Mouse (Mus musculus) forebrain, postnatal 0 days (tissue): ENCODE measurements at regions not wholly inside any gene's neighbourhood (a gene's known extent, or its start where the extent isn't known, plus 50 kb on each side); places are given as distances from the start of the nearest gene placed in this dataset.

ENCODE experiments used
- ATAC-seq: fragments of 200-750 bp; cut with Nextera tagmentation; 2 replicates; pipeline ENCODE4 v1.8.0; 2017; ENCODE audit warnings: mild to moderate bottlenecking, moderate library complexity
- DNase-seq: peaks from one replicate; pipeline ENCODE4 v3.0.0-alpha.2; 2015
- H3K27ac ChIP-seq: fragments of 300-500 bp; sonication (generic); 2 replicates; pipeline ENCODE4 v1.5.1; 2014; ENCODE audit warnings: low read depth, mild to moderate bottlenecking, antibody characterized with exemption, low read length, moderate library complexity, mixed read lengths
- H3K27me3 ChIP-seq: fragments of 300-500 bp; sonication (generic); 2 replicates; pipeline ENCODE4 v1.6.1; 2014; ENCODE audit warnings: mild to moderate bottlenecking, low read length, mixed read lengths; ENCODE audit not compliant: insufficient read depth
- H3K36me3 ChIP-seq: fragments of 300-500 bp; sonication (generic); 2 replicates; pipeline ENCODE4 v1.6.1; 2014; ENCODE audit warnings: mild to moderate bottlenecking, moderate library complexity; ENCODE audit not compliant: insufficient read depth
- H3K4me1 ChIP-seq: fragments of 300-500 bp; sonication (generic); 2 replicates; pipeline ENCODE4 v1.6.1; 2014; ENCODE audit warnings: antibody characterized with exemption; ENCODE audit not compliant: insufficient read depth
- H3K4me2 ChIP-seq: fragments of 300-500 bp; sonication (generic); 2 replicates; pipeline ENCODE4 v1.6.1; 2014; ENCODE audit warnings: low read depth, mild to moderate bottlenecking, moderate library complexity
- H3K4me3 ChIP-seq: fragments of 300-500 bp; sonication (generic); 2 replicates; pipeline ENCODE4 v1.5.1; 2014; ENCODE audit warnings: low read depth, low read length, mixed read lengths
- H3K9ac ChIP-seq: fragments of 300-500 bp; sonication (generic); 2 replicates; pipeline ENCODE4 v1.6.1; 2014; ENCODE audit warnings: mild to moderate bottlenecking
- H3K9me3 ChIP-seq: fragments of 300-500 bp; sonication (generic); 2 replicates; pipeline ENCODE4 v1.6.1; 2016; ENCODE audit warnings: low read length
- CTCF ChIP-seq: sonication (generic); IDR thresholded peaks from 2 replicates; pipeline ENCODE4 v1.5.1; 2016; ENCODE audit warnings: antibody characterized with exemption, control low read depth, low read depth
- WGBS: fragments of 180-500 bp; shearing (Covaris S2); extraction: QIAGEN DNeasy Blood & Tissue Kit; methylation state at CpG from one replicate; pipeline ENCODE4 v1.1.7; 2014; 5-methylcytosine and 5-hydroxymethylcytosine counted together

DNA sequence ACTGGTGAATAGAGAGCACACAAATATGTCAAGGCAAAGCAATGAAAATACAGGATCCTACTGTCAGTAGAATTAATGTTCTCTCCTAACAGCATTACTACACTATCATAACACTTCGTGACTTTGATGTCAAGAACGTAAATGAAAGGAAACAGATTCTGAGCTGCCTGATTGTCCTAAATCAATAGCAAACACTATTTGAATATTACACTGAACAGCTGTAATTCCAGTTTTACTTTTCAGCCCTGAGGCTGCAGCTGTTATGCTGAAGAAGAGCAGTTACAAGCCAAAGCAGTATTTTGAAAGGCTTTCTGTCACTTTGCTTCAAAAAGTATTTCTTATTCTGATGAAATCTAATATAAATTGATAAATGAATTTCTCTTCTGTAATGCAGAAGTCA is 828.7 kb upstream of the Adgrl2 start:
- no peak overlapping the region for H3K4me2 ChIP-seq
- H3K27me3 ChIP-seq, result no peaks in the 10 kb centered on the region
- no peak for ATAC-seq
- no peak for DNase-seq
- TF ChIP-seq CTCF, result no peak
- H3K4me1 ChIP-seq, result no peaks in the 10 kb centered on the region
- no peak overlapping the region for H3K9ac ChIP-seq
- no peaks in the 10 kb centered on the region for H3K36me3 ChIP-seq
- no peaks in the 10 kb centered on the region for H3K9me3 ChIP-seq
- no peak overlapping the region for H3K4me3 ChIP-seq
- WGBS, result 81% methylated on average over 2 of the region's 2 CpGs
- H3K27ac ChIP-seq, result no peak overlapping the region

DNA sequence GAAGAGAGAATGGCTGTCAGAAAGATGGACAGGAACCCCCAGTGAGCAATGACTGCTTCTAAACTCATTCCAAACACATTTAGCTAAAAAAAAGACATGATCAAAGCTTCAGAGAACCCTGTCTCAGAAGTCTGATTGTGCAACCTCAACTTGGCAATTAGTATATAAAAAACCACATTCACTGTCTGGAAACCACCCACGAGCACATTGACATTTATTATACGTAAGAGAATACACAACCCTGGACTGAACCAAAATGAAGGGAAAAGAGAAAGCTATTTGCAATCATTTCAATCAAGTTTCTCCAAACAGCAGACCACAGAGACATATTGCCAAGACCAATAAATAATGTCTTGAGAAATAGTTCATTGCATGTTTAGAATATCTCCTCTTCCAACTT is 820.7 kb upstream of the Adgrl2 start:
- H3K4me3 ChIP-seq, result no peak overlapping the region
- DNase-seq, result no peak
- no peak overlapping the region for H3K27ac ChIP-seq
- H3K4me1 ChIP-seq, result no peaks in the 10 kb centered on the region
- H3K36me3 ChIP-seq, result no peaks in the 10 kb centered on the region
- H3K4me2 ChIP-seq, result no peak overlapping the region
- no peaks in the 10 kb centered on the region for H3K27me3 ChIP-seq
- no peak for TF ChIP-seq CTCF
- no peak for ATAC-seq
- H3K9me3 ChIP-seq, result no peaks in the 10 kb centered on the region
- H3K9ac ChIP-seq, result no peak overlapping the region
- WGBS, result 33% methylated on average over 2 of the region's 2 CpGs

DNA sequence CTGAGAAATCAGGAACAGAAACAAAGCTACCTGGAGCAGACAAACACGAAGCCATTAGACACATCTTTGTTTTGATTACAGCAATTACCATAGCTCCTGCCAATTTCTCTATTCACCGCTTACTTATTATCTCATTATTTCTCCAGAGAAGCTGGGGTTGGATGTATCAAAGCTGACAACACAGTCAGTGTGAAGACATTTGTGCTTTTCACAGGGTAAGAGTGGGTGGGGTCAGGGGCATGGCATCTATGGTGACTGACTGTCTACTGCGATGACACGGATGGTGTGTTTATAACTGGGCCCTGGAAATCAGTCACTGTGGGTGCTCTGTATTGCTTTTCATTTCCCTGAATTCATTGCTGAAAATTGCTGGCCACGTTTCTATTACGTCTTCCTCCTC is 815.0 kb upstream of the Adgrl2 start:
- ATAC-seq (peak; percentile 51; the same call in 1 of the 2 replicates), DNase-seq (no peak)
- no peaks in the 10 kb centered on the region for H3K9me3 ChIP-seq
- no peak overlapping the region for H3K4me2 ChIP-seq
- no peaks in the 10 kb centered on the region for H3K27me3 ChIP-seq
- H3K27ac ChIP-seq, result no peak overlapping the region
- H3K36me3 ChIP-seq, result no peaks in the 10 kb centered on the region
- H3K4me3 ChIP-seq, result no peak overlapping the region
- no peak for TF ChIP-seq CTCF
- H3K4me1 ChIP-seq, result no peaks in the 10 kb centered on the region
- WGBS, result 46% methylated on average over 6 of the region's 6 CpGs
- no peak overlapping the region for H3K9ac ChIP-seq

DNA sequence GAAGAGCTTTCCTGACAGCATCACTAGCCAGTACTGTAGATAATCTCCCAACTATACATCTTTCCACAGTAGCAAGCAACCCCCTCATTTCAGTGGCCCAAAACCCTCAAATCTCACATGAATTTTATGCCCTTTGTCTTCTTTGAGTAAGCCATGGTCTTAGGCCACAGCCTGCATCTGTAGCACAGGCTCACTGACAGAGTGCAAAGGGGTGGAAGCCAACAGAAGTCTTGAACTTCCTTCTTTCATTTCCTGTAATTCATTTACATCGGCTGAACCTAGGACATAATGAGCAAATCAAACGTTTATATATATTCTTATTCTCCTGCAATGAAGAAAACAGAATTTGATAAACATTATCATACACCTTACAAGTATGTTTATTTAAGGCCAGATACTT is 805.8 kb upstream of the Adgrl2 start:
- no peak for TF ChIP-seq CTCF
- 90% methylated on average over 2 of the region's 2 CpGs for WGBS
- no peaks in the 10 kb centered on the region for H3K27me3 ChIP-seq
- no peaks in the 10 kb centered on the region for H3K9me3 ChIP-seq
- no peak overlapping the region for H3K4me3 ChIP-seq
- no peak overlapping the region for H3K27ac ChIP-seq
- DNase-seq, result no peak
- H3K9ac ChIP-seq, result no peak overlapping the region
- no peak overlapping the region for H3K4me2 ChIP-seq
- H3K36me3 ChIP-seq, result no peaks in the 10 kb centered on the region
- no peak for ATAC-seq
- H3K4me1 ChIP-seq, result no peaks in the 10 kb centered on the region

- DNase-seq (no peak), ATAC-seq (no peak)
- no peaks in the 10 kb centered on the region for H3K36me3 ChIP-seq
- WGBS, result 80% methylated on average over 2 of the region's 2 CpGs
- H3K9ac ChIP-seq, result no peak overlapping the region
- no peak overlapping the region for H3K27ac ChIP-seq
- no peak for TF ChIP-seq CTCF
- no peaks in the 10 kb centered on the region for H3K27me3 ChIP-seq
- no peaks in the 10 kb centered on the region for H3K4me1 ChIP-seq
- H3K9me3 ChIP-seq, result no peaks in the 10 kb centered on the region
- no peak overlapping the region for H3K4me3 ChIP-seq
- H3K4me2 ChIP-seq, result no peak overlapping the region
Observed at GRCm38 (mm10) chr3:149791593-149791992, 801.2 kb upstream of the Adgrl2 start.

DNA sequence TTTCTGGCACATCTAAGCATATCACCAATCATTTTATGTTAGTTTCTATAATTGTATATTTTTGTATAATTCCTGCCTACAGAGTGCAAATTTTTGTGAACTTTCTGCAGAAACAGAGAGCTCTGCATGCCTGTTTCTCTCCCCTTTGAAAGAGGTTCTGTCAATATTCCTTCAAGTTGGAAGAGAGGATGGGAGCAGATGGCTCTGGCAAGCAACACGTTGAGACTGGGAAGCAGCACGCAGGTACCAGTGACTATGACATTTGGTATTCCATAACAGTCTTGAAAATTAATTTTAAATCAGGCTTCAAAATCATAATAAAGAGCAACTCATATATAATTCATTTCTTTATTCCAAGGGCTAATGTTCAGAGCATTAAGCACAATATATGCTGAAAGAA is 795.7 kb upstream of the Adgrl2 start:
- 62% methylated on average over 2 of the region's 2 CpGs for WGBS
- ATAC-seq, result no peak
- no peak for TF ChIP-seq CTCF

GRCm38 (mm10) chr3:149783903-149784608 is 793.7 kb upstream of the Adgrl2 start:
- no peak overlapping the region for H3K27ac ChIP-seq
- no peak for DNase-seq

More for the DNA sequence above, 795.7 kb upstream of the Adgrl2 start:
- DNase-seq, result no peak
- H3K27me3 ChIP-seq, result no peaks in the 10 kb centered on the region
- no peak overlapping the region for H3K4me2 ChIP-seq
- no peaks in the 10 kb centered on the region for H3K4me1 ChIP-seq
- H3K9me3 ChIP-seq, result no peaks in the 10 kb centered on the region
- no peak overlapping the region for H3K4me3 ChIP-seq
- H3K27ac ChIP-seq, result no peak overlapping the region
- H3K9ac ChIP-seq, result no peak overlapping the region
- H3K36me3 ChIP-seq, result no peaks in the 10 kb centered on the region

More at GRCm38 (mm10) chr3:149783903-149784608, 793.7 kb upstream of the Adgrl2 start:
- TF ChIP-seq CTCF, result no peak
- H3K36me3 ChIP-seq, result no peaks in the 10 kb centered on the region
- no peaks in the 10 kb centered on the region for H3K9me3 ChIP-seq
- no peak overlapping the region for H3K4me3 ChIP-seq
- no peak for ATAC-seq
- H3K4me1 ChIP-seq, result no peaks in the 10 kb centered on the region
- no peaks in the 10 kb centered on the region for H3K27me3 ChIP-seq
- no peak overlapping the region for H3K9ac ChIP-seq
- WGBS, result 9% methylated on average over 2 of the region's 2 CpGs
- H3K4me2 ChIP-seq, result no peak overlapping the region
